Mouse (Mus musculus) liver, embryonic 14.5 days (tissue): ENCODE measurements around the gene Slc5a10.

Experiments
- CTCF ChIP-seq: IDR thresholded peaks from 2 replicates; pipeline ENCODE4 v1.5.1; 2016; ENCODE audit warnings: antibody characterized with exemption, low read depth, control low read depth
- EP300 ChIP-seq: IDR thresholded peaks from 2 replicates; pipeline ENCODE4 v1.6.1; 2016; ENCODE audit warnings: antibody characterized with exemption, low read depth

DNA sequence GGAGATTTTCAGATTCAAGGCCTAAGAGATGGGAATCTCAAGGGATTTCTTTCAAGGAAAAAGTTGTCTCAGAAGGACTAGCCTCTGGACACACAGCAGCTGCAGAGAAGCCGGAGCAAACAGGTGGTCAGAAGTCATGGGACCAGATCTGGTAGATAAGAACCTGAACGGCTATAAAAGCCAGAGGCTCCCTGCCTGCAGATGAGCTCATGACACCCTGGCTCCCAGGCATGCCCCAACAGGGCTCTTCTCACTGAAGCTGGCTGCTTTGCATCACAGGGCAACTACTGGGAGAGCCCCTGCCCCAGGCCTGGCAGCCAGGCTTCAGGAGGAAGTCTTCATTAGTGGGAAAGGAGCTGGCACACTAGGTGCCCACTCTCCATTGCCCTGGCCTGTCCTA, 45.3 kb downstream of the Slc5a10 start:
- no peak for TF ChIP-seq CTCF
- TF ChIP-seq EP300 = no peak
